Mouse (Mus musculus) heart, embryonic 14.5 days (tissue): Measurements from ENCODE around the gene Kmt5c. TPM values are rescaled to one million over a fixed set of nuclear protein-coding genes. Genes with fewer than 3 reads are reported as not detected.

Source experiments
- ATAC-seq: fragments of 200-750 bp; cut with Nextera tagmentation; 2 replicates; pipeline ENCODE4 v1.8.0; 2017; ENCODE audit warnings: low read depth, moderate TSS enrichment; ENCODE audit not compliant: insufficient number of reproducible peaks, insufficient read depth, low FRiP score
- H3K27ac ChIP-seq, 2 experiments: fragments of 200-500 bp in 1 of 2; fragments of 300-500 bp in 1 of 2; sonication (generic) in 1 of 2; replicated peaks in 1 of 2; 2 replicates each; pipeline ENCODE4 v1.5.1; 2012 to 2014; ENCODE audit warnings: low read depth in 2 of 2, low read length in 2 of 2, control low read depth in 1 of 2, mild to moderate bottlenecking in 1 of 2, mixed read lengths in 1 of 2; ENCODE audit not compliant: control insufficient read depth in 1 of 2, insufficient read depth in 1 of 2
- H3K27me3 ChIP-seq: fragments of 300-500 bp; sonication (generic); 2 replicates; pipeline ENCODE4 v1.6.1; 2014; ENCODE audit warnings: mild to moderate bottlenecking, low read length, control low read depth; ENCODE audit not compliant: control insufficient read depth, insufficient read depth
- H3K36me3 ChIP-seq: fragments of 300-500 bp; sonication (generic); 2 replicates; pipeline ENCODE4 v1.6.1; 2014; ENCODE audit warnings: mild to moderate bottlenecking, control low read depth, low read length, mixed read lengths; ENCODE audit not compliant: control insufficient read depth, insufficient read depth
- H3K4me1 ChIP-seq, 2 experiments: fragments of 200-500 bp in 1 of 2; fragments of 300-500 bp in 1 of 2; sonication (generic) in 1 of 2; 2 replicates each; pipeline ENCODE4 v1.6.1; 2012 to 2014; ENCODE audit warnings: low read length in 2 of 2, control low read depth in 1 of 2, mixed read lengths in 1 of 2; ENCODE audit not compliant: control insufficient read depth in 2 of 2, insufficient read depth in 2 of 2
- H3K4me2 ChIP-seq: fragments of 300-500 bp; sonication (generic); 2 replicates; pipeline ENCODE4 v1.6.1; 2014; ENCODE audit warnings: mild to moderate bottlenecking, low read length
- H3K4me3 ChIP-seq, 2 experiments: fragments of 200-500 bp in 1 of 2; fragments of 300-500 bp in 1 of 2; sonication (generic) in 1 of 2; 2 replicates each; pipeline ENCODE4 v1.5.1; 2012 to 2014; ENCODE audit warnings: low read length in 2 of 2, mild to moderate bottlenecking in 2 of 2, control low read depth in 1 of 2, low read depth in 1 of 2, moderate library complexity in 1 of 2; ENCODE audit not compliant: control insufficient read depth in 1 of 2, insufficient read depth in 1 of 2
- H3K9ac ChIP-seq: fragments of 300-500 bp; sonication (generic); 2 replicates; pipeline ENCODE4 v1.6.1; 2014; ENCODE audit warnings: mild to moderate bottlenecking, low read length
- H3K9me3 ChIP-seq: fragments of 300-500 bp; sonication (generic); 2 replicates; pipeline ENCODE4 v1.6.1; 2016; ENCODE audit warnings: low read length, control low read depth; ENCODE audit not compliant: control insufficient read depth
- WGBS: fragments of 180-500 bp; shearing (Covaris S2); extraction: QIAGEN DNeasy Blood & Tissue Kit; methylation state at CpG from one replicate; pipeline ENCODE4 v1.1.7; 2014; 5-methylcytosine and 5-hydroxymethylcytosine counted together
- polyA plus RNA-seq: library from polyadenylated mRNA; unstranded; fragments of >200 nt; fragmentation: Nextera tagmentation; extraction: Ambion mirVana; gene quantifications from 2 replicates; pipeline ENCODE4 v1.2.1, GENCODE M21; 2014

Kmt5c gene
- polyA plus RNA-seq, 1 experiment from 2014 or later = 47.6 TPM

GRCm38 (mm10) chr7:4739041-4739543 lies 823 bp upstream of the Kmt5c start:
- peaks cover 20% of the 10 kb centered on the region for H3K36me3 ChIP-seq
- H3K4me1 ChIP-seq = peaks cover 12 to 24% of the 10 kb centered on the region in 2 experiments
- peak overlapping the region; percentile 68 to 71 for H3K27ac ChIP-seq
- no peak for ATAC-seq
- peak overlapping the region; percentile 69 for H3K4me2 ChIP-seq
- peak overlapping the region; percentile 39 to 46 for H3K4me3 ChIP-seq
- peak overlapping the region; percentile 49 for H3K9ac ChIP-seq
- no peaks in the 10 kb centered on the region for H3K9me3 ChIP-seq
- WGBS = 52% methylated on average over 10 of the region's 10 CpGs
- no peaks in the 10 kb centered on the region for H3K27me3 ChIP-seq

- Histone ChIP-seq H3K4me1 (peaks cover 12 to 24% of the 10 kb centered on the region in 2 experiments), H3K9ac (peak overlapping the region; percentile 91), H3K4me3 (peak overlapping the region; percentile 81 to 85), H3K4me2 (peak overlapping the region; percentile 72), H3K27ac (peak overlapping the region; percentile 92 to 93), H3K9me3 (no peaks in the 10 kb centered on the region), H3K27me3 (no peaks in the 10 kb centered on the region), H3K36me3 (peaks cover 31% of the 10 kb centered on the region)
- 0% methylated on average over 11 of the region's 14 CpGs for WGBS
- ATAC-seq = peak; percentile 2; the same call in 1 of the 2 replicates
These were observed 403 bp downstream of the Kmt5c start for GRCm38 (mm10) chr7:4740309-4740727.

GRCm38 (mm10) chr7:4741151-4741550 lies 1.2 kb downstream of the Kmt5c start:
- no peaks in the 10 kb centered on the region for H3K9me3 ChIP-seq
- peaks cover 12 to 24% of the 10 kb centered on the region in 2 experiments for H3K4me1 ChIP-seq
- H3K9ac ChIP-seq = peak overlapping the region; percentile 91
- peak overlapping the region; percentile 92 to 93 for H3K27ac ChIP-seq
- peaks cover 40% of the 10 kb centered on the region for H3K36me3 ChIP-seq
- 7% methylated on average over 4 of the region's 4 CpGs for WGBS
- H3K27me3 ChIP-seq = no peaks in the 10 kb centered on the region
- H3K4me2 ChIP-seq = peak overlapping the region; percentile 72
- ATAC-seq = no peak
- H3K4me3 ChIP-seq = peak overlapping the region; percentile 81 to 85

- Histone ChIP-seq H3K4me3 (peak overlapping the region in 1 of 2 experiments; percentile 81; a peak in 2 of 4 replicates), H3K4me1 (peaks cover 12 to 24% of the 10 kb centered on the region in 2 experiments), H3K27me3 (no peaks in the 10 kb centered on the region), H3K9me3 (no peaks in the 10 kb centered on the region), H3K4me2 (peak overlapping the region; percentile 72), H3K36me3 (peaks cover 47% of the 10 kb centered on the region), H3K9ac (peak overlapping the region; percentile 91), H3K27ac (peak overlapping the region; percentile 92 to 93)
- WGBS = 83% methylated on average over 21 of the region's 21 CpGs
- ATAC-seq = no peak
These were observed 2.0 kb downstream of the Kmt5c start for GRCm38 (mm10) chr7:4741672-4742481.

- ATAC-seq = no peak
- Histone ChIP-seq H3K4me1 (peaks cover 12 to 24% of the 10 kb centered on the region in 2 experiments), H3K9me3 (no peaks in the 10 kb centered on the region), H3K9ac (no peak overlapping the region), H3K27me3 (no peaks in the 10 kb centered on the region), H3K27ac (no peak overlapping the region), H3K36me3 (peaks cover 49% of the 10 kb centered on the region), H3K4me2 (no peak overlapping the region), H3K4me3 (no peak overlapping the region)
- WGBS = 85% methylated on average over 6 of the region's 6 CpGs
These were observed 2.5 kb downstream of the Kmt5c start for GRCm38 (mm10) chr7:4742482-4742819.

GRCm38 (mm10) chr7:4743354-4743753 lies 3.4 kb downstream of the Kmt5c start:
- Histone ChIP-seq H3K9ac (no peak overlapping the region), H3K27me3 (no peaks in the 10 kb centered on the region), H3K36me3 (peaks cover 49% of the 10 kb centered on the region), H3K4me3 (no peak overlapping the region), H3K9me3 (no peaks in the 10 kb centered on the region), H3K27ac (no peak overlapping the region), H3K4me2 (no peak overlapping the region), H3K4me1 (peaks cover 12 to 24% of the 10 kb centered on the region in 2 experiments)
- 59% methylated on average over 2 of the region's 2 CpGs for WGBS
- ATAC-seq = no peak

- H3K4me1 ChIP-seq = peaks cover 10 to 19% of the 10 kb centered on the region in 2 experiments
- H3K36me3 ChIP-seq = peaks cover 49% of the 10 kb centered on the region
- no peak for ATAC-seq
- H3K27ac ChIP-seq = no peak overlapping the region
- no peak overlapping the region for H3K4me3 ChIP-seq
- H3K4me2 ChIP-seq = no peak overlapping the region
- H3K27me3 ChIP-seq = no peaks in the 10 kb centered on the region
- H3K9me3 ChIP-seq = no peaks in the 10 kb centered on the region
- WGBS = 89% methylated on average over 6 of the region's 6 CpGs
- H3K9ac ChIP-seq = no peak overlapping the region
These were observed 5.0 kb downstream of the Kmt5c start for GRCm38 (mm10) chr7:4744886-4745285.
